Mouse (Mus musculus) lung, embryonic 16.5 days (tissue): ENCODE data around the gene Hacd3. TPM values are rescaled to one million over a fixed set of nuclear protein-coding genes. Genes with fewer than 3 reads are reported as not detected.
A peak's percentile ranks its signal among the peaks of the same experiment; 100 is the strongest.

ENCODE experiments used
- ATAC-seq: fragments of 200-750 bp; cut with Nextera tagmentation; 2 replicates; pipeline ENCODE4 v1.8.0; 2017; ENCODE audit warnings: low read depth, mild to moderate bottlenecking, moderate library complexity
- H3K27ac ChIP-seq: fragments of 300-500 bp; sonication (generic); 2 replicates; pipeline ENCODE4 v1.5.1; 2014; ENCODE audit warnings: mild to moderate bottlenecking, control low read depth, low read length
- H3K27me3 ChIP-seq: fragments of 300-500 bp; sonication (generic); 2 replicates; pipeline ENCODE4 v1.6.1; 2014; ENCODE audit warnings: low read depth, low read length, mixed read lengths; ENCODE audit not compliant: control insufficient read depth, insufficient read depth
- H3K36me3 ChIP-seq: fragments of 300-500 bp; sonication (generic); 2 replicates; pipeline ENCODE4 v1.6.1; 2014; ENCODE audit warnings: low read length; ENCODE audit not compliant: control insufficient read depth, insufficient read depth
- H3K4me1 ChIP-seq: fragments of 300-500 bp; sonication (generic); replicated peaks from 2 replicates; pipeline ENCODE4 v1.6.1; 2014; ENCODE audit warnings: low read length, mixed read lengths; ENCODE audit not compliant: control insufficient read depth, insufficient read depth
- H3K4me2 ChIP-seq: fragments of 300-500 bp; sonication (generic); 2 replicates; pipeline ENCODE4 v1.6.1; 2014; ENCODE audit warnings: low read depth, low read length, control low read depth
- H3K4me3 ChIP-seq: fragments of 300-500 bp; sonication (generic); 2 replicates; pipeline ENCODE4 v1.5.1; 2014; ENCODE audit warnings: mild to moderate bottlenecking, low read length, control low read depth
- H3K9ac ChIP-seq: fragments of 300-500 bp; sonication (generic); 2 replicates; pipeline ENCODE4 v1.6.1; 2014; ENCODE audit warnings: low read length, control low read depth
- H3K9me3 ChIP-seq: fragments of 300-500 bp; sonication (generic); 2 replicates; pipeline ENCODE4 v1.6.1; 2016; ENCODE audit warnings: low read length; ENCODE audit not compliant: control insufficient read depth
- WGBS: fragments of 180-500 bp; shearing (Covaris S2); extraction: QIAGEN DNeasy Blood & Tissue Kit; methylation state at CpG from one replicate; pipeline ENCODE4 v1.1.7; 2014; 5-methylcytosine and 5-hydroxymethylcytosine counted together
- polyA plus RNA-seq: library from polyadenylated mRNA; unstranded; fragments of >200 nt; fragmentation: Nextera tagmentation; extraction: Ambion mirVana; gene quantifications from 2 replicates; pipeline ENCODE4 v1.2.1, GENCODE M21; 2015

The Hacd3 gene
- polyA plus RNA-seq, 1 experiment from 2014 or later: 76.6 TPM

- Histone ChIP-seq H3K4me1 (peaks cover 48% of the 10 kb centered on the region), H3K4me3 (no peak overlapping the region), H3K27me3 (no peaks in the 10 kb centered on the region), H3K9ac (no peak overlapping the region), H3K27ac (no peak overlapping the region), H3K9me3 (no peaks in the 10 kb centered on the region), H3K36me3 (no peaks in the 10 kb centered on the region), H3K4me2 (no peak overlapping the region)
- no peak for ATAC-seq
- WGBS: 18% methylated on average over 3 of the region's 3 CpGs
Observed at GRCm38 (mm10) chr9:65019146-65019545, 2.3 kb downstream of the Hacd3 start.

GRCm38 (mm10) chr9:65018588-65019121, 2.8 kb downstream of the Hacd3 start:
- H3K4me1 ChIP-seq: peaks cover 48% of the 10 kb centered on the region
- H3K27me3 ChIP-seq: no peaks in the 10 kb centered on the region
- 56% methylated on average over 3 of the region's 3 CpGs for WGBS
- ATAC-seq: no peak
- no peaks in the 10 kb centered on the region for H3K36me3 ChIP-seq
- H3K27ac ChIP-seq: no peak overlapping the region
- no peak overlapping the region for H3K4me3 ChIP-seq
- H3K9ac ChIP-seq: no peak overlapping the region
- no peaks in the 10 kb centered on the region for H3K9me3 ChIP-seq
- no peak overlapping the region for H3K4me2 ChIP-seq

GRCm38 (mm10) chr9:65017896-65018295, 3.6 kb downstream of the Hacd3 start:
- 86% methylated on average over 4 of the region's 4 CpGs for WGBS
- H3K27ac ChIP-seq: no peak overlapping the region
- peaks cover 48% of the 10 kb centered on the region for H3K4me1 ChIP-seq
- H3K4me3 ChIP-seq: no peak overlapping the region
- H3K27me3 ChIP-seq: no peaks in the 10 kb centered on the region
- ATAC-seq: no peak
- no peaks in the 10 kb centered on the region for H3K36me3 ChIP-seq
- H3K9ac ChIP-seq: no peak overlapping the region
- H3K4me2 ChIP-seq: no peak overlapping the region
- H3K9me3 ChIP-seq: no peaks in the 10 kb centered on the region

GRCm38 (mm10) chr9:65016978-65017827, 4.3 kb downstream of the Hacd3 start:
- Histone ChIP-seq H3K4me2 (no peak overlapping the region), H3K36me3 (no peaks in the 10 kb centered on the region), H3K9me3 (no peaks in the 10 kb centered on the region), H3K27ac (no peak overlapping the region), H3K4me1 (peaks cover 41% of the 10 kb centered on the region), H3K9ac (no peak overlapping the region), H3K4me3 (no peak overlapping the region), H3K27me3 (no peaks in the 10 kb centered on the region)
- WGBS: 84% methylated on average over 16 of the region's 16 CpGs
- ATAC-seq: no peak

- no peak overlapping the region for H3K4me2 ChIP-seq
- H3K4me1 ChIP-seq: peaks cover 38% of the 10 kb centered on the region
- no peak overlapping the region for H3K9ac ChIP-seq
- no peaks in the 10 kb centered on the region for H3K27me3 ChIP-seq
- H3K27ac ChIP-seq: no peak overlapping the region
- ATAC-seq: no peak
- no peaks in the 10 kb centered on the region for H3K9me3 ChIP-seq
- no peaks in the 10 kb centered on the region for H3K36me3 ChIP-seq
- H3K4me3 ChIP-seq: no peak overlapping the region
- 78% methylated on average over 4 of the region's 4 CpGs for WGBS
Observed at GRCm38 (mm10) chr9:65016241-65016977, 5.1 kb downstream of the Hacd3 start.

GRCm38 (mm10) chr9:65015461-65016222, 5.9 kb downstream of the Hacd3 start:
- Histone ChIP-seq H3K4me3 (no peak overlapping the region), H3K9me3 (no peaks in the 10 kb centered on the region), H3K27me3 (no peaks in the 10 kb centered on the region), H3K4me1 (peaks cover 37% of the 10 kb centered on the region), H3K27ac (peak overlapping the region; percentile 5; the same call in 1 of the 2 replicates), H3K9ac (no peak overlapping the region), H3K36me3 (no peaks in the 10 kb centered on the region), H3K4me2 (no peak overlapping the region)
- 30% methylated on average over 7 of the region's 7 CpGs for WGBS
- no peak for ATAC-seq

GRCm38 (mm10) chr9:65011304-65011703, 10.2 kb downstream of the Hacd3 start:
- Histone ChIP-seq H3K27me3 (no peaks in the 10 kb centered on the region), H3K4me1 (peaks cover 14% of the 10 kb centered on the region), H3K36me3 (peaks cover under 1% of the 10 kb centered on the region; the same call in 1 of the 2 replicates), H3K9me3 (no peaks in the 10 kb centered on the region), H3K9ac (no peak overlapping the region), H3K27ac (no peak overlapping the region), H3K4me3 (no peak overlapping the region), H3K4me2 (no peak overlapping the region)
- WGBS: 51% methylated on average over 6 of the region's 6 CpGs
- no peak for ATAC-seq

GRCm38 (mm10) chr9:65010632-65011031, 10.9 kb downstream of the Hacd3 start:
- no peak for ATAC-seq
- Histone ChIP-seq H3K4me2 (no peak overlapping the region), H3K27me3 (no peaks in the 10 kb centered on the region), H3K4me3 (no peak overlapping the region), H3K9me3 (no peaks in the 10 kb centered on the region), H3K36me3 (peaks cover 4% of the 10 kb centered on the region; the same call in 1 of the 2 replicates), H3K9ac (no peak overlapping the region), H3K4me1 (peaks cover 7% of the 10 kb centered on the region), H3K27ac (no peak overlapping the region)
- WGBS: 69% methylated on average over 8 of the region's 8 CpGs
